Mouse (Mus musculus) hindbrain, embryonic 16.5 days (tissue): ENCODE measurements around the gene Gpt2. TPM values are rescaled to one million over a fixed set of nuclear protein-coding genes. Genes with fewer than 3 reads are reported as not detected.

ENCODE experiments used
- ATAC-seq: fragments of 200-750 bp; cut with Nextera tagmentation; 2 replicates; pipeline ENCODE4 v1.8.0; 2017; ENCODE audit warnings: moderate TSS enrichment, moderate library complexity
- H3K27ac ChIP-seq: fragments of 300-500 bp; sonication (generic); 2 replicates; pipeline ENCODE4 v1.5.1; 2014; ENCODE audit warnings: low read depth, mild to moderate bottlenecking, control low read depth, low read length, moderate library complexity
- H3K27me3 ChIP-seq: fragments of 300-500 bp; sonication (generic); replicated peaks from 2 replicates; pipeline ENCODE4 v1.6.1; 2014; ENCODE audit warnings: low read length; ENCODE audit not compliant: control insufficient read depth, insufficient read depth
- H3K36me3 ChIP-seq: fragments of 300-500 bp; sonication (generic); 2 replicates; pipeline ENCODE4 v1.6.1; 2014; ENCODE audit warnings: mild to moderate bottlenecking, low read length, moderate library complexity, mixed read lengths; ENCODE audit not compliant: control insufficient read depth, insufficient read depth
- H3K4me1 ChIP-seq: fragments of 300-500 bp; sonication (generic); 2 replicates; pipeline ENCODE4 v1.6.1; 2014; ENCODE audit warnings: low read depth, low read length; ENCODE audit not compliant: control insufficient read depth, insufficient read depth
- H3K4me2 ChIP-seq: fragments of 300-500 bp; sonication (generic); 2 replicates; pipeline ENCODE4 v1.6.1; 2014; ENCODE audit warnings: mild to moderate bottlenecking, low read length, control low read depth, moderate library complexity
- H3K4me3 ChIP-seq: fragments of 300-500 bp; sonication (generic); 2 replicates; pipeline ENCODE4 v1.5.1; 2014; ENCODE audit warnings: mild to moderate bottlenecking, low read length, control low read depth, moderate library complexity
- H3K9ac ChIP-seq: fragments of 300-500 bp; sonication (generic); 2 replicates; pipeline ENCODE4 v1.6.1; 2014; ENCODE audit warnings: low read depth, mild to moderate bottlenecking, control low read depth, low read length, moderate library complexity
- H3K9me3 ChIP-seq: fragments of 300-500 bp; sonication (generic); 2 replicates; pipeline ENCODE4 v1.6.1; 2014; ENCODE audit warnings: mild to moderate bottlenecking, low read length, moderate library complexity; ENCODE audit not compliant: control insufficient read depth
- WGBS: fragments of 180-500 bp; shearing (Covaris S2); extraction: QIAGEN DNeasy Blood & Tissue Kit; methylation state at CpG from one replicate; pipeline ENCODE4 v1.1.7; 2014; 5-methylcytosine and 5-hydroxymethylcytosine counted together
- polyA plus RNA-seq: library from polyadenylated mRNA; unstranded; fragments of >200 nt; fragmentation: Nextera tagmentation; extraction: Ambion mirVana; gene quantifications from 2 replicates; pipeline ENCODE4 v1.2.1, GENCODE M21; 2015

Gpt2 gene
- polyA plus RNA-seq, 1 experiment from 2014 or later = 62.2 TPM

DNA sequence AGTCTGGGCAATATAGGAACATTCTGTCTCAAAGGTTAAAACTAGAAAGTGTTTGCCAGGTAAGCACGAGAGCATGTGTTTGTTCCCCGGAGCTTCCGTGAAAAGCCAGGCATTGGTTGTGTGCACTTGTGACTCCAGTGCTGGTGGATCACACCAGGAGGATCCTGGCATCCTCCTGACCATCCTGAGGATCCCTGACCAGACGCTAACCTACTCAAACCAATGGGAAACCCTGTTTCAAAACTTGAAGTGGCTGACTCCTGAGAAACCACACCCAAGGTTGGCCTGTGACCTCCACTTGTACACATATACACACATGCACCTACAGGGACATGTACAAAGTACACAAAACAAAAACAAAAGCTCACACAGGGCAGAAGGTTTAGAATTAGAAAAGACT is 4.4 kb downstream of the Gpt2 start:
- no peaks in the 10 kb centered on the region for H3K27me3 ChIP-seq
- H3K27ac ChIP-seq = no peak overlapping the region
- H3K4me2 ChIP-seq = no peak overlapping the region
- no peak overlapping the region for H3K9ac ChIP-seq
- H3K9me3 ChIP-seq = no peaks in the 10 kb centered on the region
- H3K4me1 ChIP-seq = peaks cover 11% of the 10 kb centered on the region
- no peak for ATAC-seq
- H3K36me3 ChIP-seq = no peaks in the 10 kb centered on the region
- no peak overlapping the region for H3K4me3 ChIP-seq
- WGBS = 91% methylated on average over 4 of the region's 4 CpGs

DNA sequence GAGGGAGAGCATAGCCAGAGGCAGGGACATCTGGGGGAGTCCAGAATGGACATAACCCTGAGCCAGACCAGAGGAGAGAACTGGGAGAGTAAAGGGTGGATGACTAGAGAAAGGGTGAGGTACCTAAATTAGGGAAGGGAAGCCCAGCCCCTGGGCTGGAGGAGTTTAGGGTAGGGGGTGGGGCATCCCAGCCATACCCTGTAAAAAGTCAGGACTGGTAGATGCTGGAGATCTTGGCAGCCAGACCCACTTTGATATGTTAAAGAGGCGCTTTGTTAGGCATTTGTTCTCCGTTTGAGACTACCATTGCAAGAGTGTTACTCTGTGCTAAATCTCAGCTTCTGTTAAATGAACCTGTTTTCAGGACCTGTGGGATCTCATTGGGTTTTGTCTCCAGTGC is 6.2 kb downstream of the Gpt2 start:
- 13% methylated on average over 2 of the region's 2 CpGs for WGBS
- H3K9me3 ChIP-seq = no peaks in the 10 kb centered on the region
- H3K4me3 ChIP-seq = no peak overlapping the region
- no peaks in the 10 kb centered on the region for H3K27me3 ChIP-seq
- H3K36me3 ChIP-seq = peaks cover under 1% of the 10 kb centered on the region; the same call in 1 of the 2 replicates
- no peak for ATAC-seq
- H3K27ac ChIP-seq = no peak overlapping the region
- H3K4me2 ChIP-seq = no peak overlapping the region
- peaks cover 7% of the 10 kb centered on the region for H3K4me1 ChIP-seq
- no peak overlapping the region for H3K9ac ChIP-seq

DNA sequence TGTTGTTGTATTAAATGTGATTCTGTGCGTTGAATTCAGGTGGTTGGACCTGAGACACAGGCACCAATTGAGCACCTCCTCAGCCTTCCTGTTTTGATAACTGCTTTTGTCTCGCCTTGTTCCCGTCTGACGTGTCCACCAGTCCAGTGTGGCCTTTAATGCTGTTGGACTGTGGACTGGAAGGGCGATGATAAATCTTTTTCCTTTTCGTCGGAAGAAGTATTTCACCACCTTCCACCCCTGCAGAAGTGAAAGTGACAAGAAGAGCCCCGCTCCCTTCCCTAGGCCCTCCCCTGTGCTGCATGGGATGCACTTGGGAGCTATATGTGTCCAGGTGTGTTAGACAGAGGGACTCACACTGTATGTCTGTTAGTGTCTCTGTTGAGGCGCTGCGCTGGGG is 8.1 kb downstream of the Gpt2 start:
- Histone ChIP-seq H3K36me3 (peaks cover 13% of the 10 kb centered on the region), H3K4me2 (no peak overlapping the region), H3K27me3 (no peaks in the 10 kb centered on the region), H3K9ac (no peak overlapping the region), H3K4me3 (no peak overlapping the region), H3K4me1 (peaks cover 3% of the 10 kb centered on the region; the same call in 1 of the 2 replicates), H3K27ac (peak overlapping the region; percentile 57), H3K9me3 (no peaks in the 10 kb centered on the region)
- 82% methylated on average over 10 of the region's 10 CpGs for WGBS
- no peak for ATAC-seq

DNA sequence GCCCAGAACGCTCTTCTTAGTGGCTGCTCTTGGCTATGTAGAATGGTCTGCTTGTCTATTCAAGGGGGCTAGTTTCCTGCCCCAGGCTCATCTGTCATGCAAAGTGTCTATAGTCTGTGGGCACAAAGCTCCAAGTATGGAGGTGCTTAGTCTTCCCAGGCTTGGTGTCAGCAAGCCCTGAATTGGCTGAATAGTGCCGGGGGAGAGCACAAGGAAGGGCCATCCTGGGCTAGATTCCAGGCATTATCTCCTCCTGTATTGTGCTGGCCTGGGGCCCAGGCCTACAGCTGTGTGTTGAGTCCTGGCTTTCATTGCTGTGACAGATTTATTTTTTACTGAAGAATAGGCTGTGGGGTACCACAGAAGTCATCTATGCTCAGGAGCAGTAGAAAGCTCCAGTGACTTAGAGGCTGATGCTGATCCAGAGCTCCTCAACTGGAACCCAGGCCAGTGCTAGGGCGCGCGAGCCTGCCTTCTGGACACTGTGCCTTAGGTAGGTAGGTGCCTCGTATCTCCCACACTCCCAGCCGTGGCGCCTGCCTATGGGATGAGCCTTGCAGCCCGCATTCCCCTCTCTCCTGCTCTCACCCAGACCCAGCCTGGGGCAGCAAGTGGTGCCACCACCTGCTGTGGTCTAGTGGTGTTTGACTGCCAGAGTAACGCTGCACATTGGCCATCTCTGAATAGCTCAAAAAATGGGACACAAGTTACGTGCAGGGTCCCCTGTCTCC is 8.7 kb downstream of the Gpt2 start:
- Histone ChIP-seq H3K9me3 (no peaks in the 10 kb centered on the region), H3K4me3 (no peak overlapping the region), H3K4me2 (no peak overlapping the region), H3K27ac (peak overlapping the region; percentile 78), H3K9ac (no peak overlapping the region), H3K36me3 (peaks cover 19% of the 10 kb centered on the region), H3K27me3 (no peaks in the 10 kb centered on the region), H3K4me1 (peaks cover 3% of the 10 kb centered on the region; the same call in 1 of the 2 replicates)
- WGBS = 54% methylated on average over 11 of the region's 11 CpGs
- peak; percentile 96 for ATAC-seq

DNA sequence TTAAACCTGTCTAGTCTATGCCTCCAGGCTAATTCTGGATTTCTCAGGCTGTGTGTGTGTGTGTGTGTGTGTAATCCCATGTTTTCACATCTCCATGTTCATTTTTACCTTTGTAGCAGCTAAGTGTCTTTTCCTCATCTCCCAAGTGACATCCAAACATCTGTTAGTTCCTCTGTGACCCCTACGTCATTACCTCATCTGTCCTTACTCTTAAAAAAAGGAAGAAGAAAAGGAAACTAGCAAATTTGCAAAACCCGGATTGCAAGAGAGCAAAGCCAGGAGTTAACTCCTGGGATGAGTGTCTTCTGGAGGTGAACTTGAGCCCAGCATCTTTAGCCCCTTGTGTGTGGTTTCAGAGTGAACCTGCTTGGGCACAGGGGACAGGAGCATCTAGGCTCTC is 10.0 kb downstream of the Gpt2 start:
- peak overlapping the region; percentile 7; the same call in 1 of the 2 replicates for H3K27ac ChIP-seq
- 80% methylated on average over 2 of the region's 2 CpGs for WGBS
- no peak overlapping the region for H3K9ac ChIP-seq
- no peak overlapping the region for H3K4me2 ChIP-seq
- no peak for ATAC-seq
- no peak overlapping the region for H3K4me3 ChIP-seq
- no peaks in the 10 kb centered on the region for H3K27me3 ChIP-seq
- peaks cover 3% of the 10 kb centered on the region; the same call in 1 of the 2 replicates for H3K4me1 ChIP-seq
- no peaks in the 10 kb centered on the region for H3K9me3 ChIP-seq
- peaks cover 22% of the 10 kb centered on the region for H3K36me3 ChIP-seq

DNA sequence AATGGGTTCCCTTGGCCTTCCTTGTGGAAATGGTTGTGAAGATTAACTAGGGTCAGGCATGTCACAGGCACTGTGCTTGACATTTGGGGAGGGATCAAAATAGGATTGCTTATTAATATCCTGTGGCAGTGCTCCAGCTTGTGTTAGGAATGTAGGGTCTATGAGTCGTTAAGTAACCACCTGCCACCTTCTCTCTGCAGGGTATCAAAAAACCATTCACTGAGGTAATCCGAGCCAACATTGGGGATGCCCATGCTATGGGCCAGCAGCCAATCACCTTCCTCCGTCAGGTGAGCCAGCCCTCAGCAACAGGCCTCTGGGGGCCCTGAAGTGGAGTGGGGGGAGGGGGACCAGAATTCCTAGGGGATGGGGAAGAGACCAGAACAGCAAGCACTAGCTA is 10.7 kb downstream of the Gpt2 start:
- WGBS = 64% methylated on average over 3 of the region's 3 CpGs
- no peak overlapping the region for H3K9ac ChIP-seq
- ATAC-seq = no peak
- H3K4me3 ChIP-seq = no peak overlapping the region
- no peak overlapping the region for H3K4me2 ChIP-seq
- H3K4me1 ChIP-seq = peaks cover 3% of the 10 kb centered on the region; the same call in 1 of the 2 replicates
- no peaks in the 10 kb centered on the region for H3K27me3 ChIP-seq
- no peak overlapping the region for H3K27ac ChIP-seq
- no peaks in the 10 kb centered on the region for H3K9me3 ChIP-seq
- H3K36me3 ChIP-seq = peaks cover 22% of the 10 kb centered on the region

DNA sequence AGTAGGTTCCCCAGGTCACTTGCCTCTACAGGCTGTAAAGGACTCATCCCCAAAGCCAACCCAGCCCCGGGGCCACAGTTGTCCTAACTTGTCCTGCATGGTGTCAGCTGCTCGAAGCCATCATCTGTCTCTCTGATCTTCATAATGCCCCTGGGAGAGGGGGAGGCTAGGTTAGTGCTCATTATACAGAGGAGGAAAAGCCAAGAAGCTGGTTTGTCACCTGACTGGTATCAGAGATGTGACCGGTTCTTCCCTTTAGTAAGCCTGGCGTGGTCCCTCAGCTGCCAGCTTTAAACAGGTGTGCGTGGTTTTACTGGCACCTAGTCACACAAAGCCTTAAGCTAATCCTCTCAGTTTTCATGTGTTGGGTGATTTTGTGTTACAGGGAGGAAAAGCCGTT is 12.3 kb downstream of the Gpt2 start:
- H3K27ac ChIP-seq = no peak overlapping the region
- H3K4me1 ChIP-seq = peaks cover 3% of the 10 kb centered on the region; the same call in 1 of the 2 replicates
- peaks cover 24% of the 10 kb centered on the region for H3K36me3 ChIP-seq
- no peaks in the 10 kb centered on the region for H3K27me3 ChIP-seq
- H3K9ac ChIP-seq = no peak overlapping the region
- H3K4me3 ChIP-seq = no peak overlapping the region
- no peak overlapping the region for H3K4me2 ChIP-seq
- WGBS = 86% methylated on average over 6 of the region's 6 CpGs
- H3K9me3 ChIP-seq = no peaks in the 10 kb centered on the region
- no peak for ATAC-seq

DNA sequence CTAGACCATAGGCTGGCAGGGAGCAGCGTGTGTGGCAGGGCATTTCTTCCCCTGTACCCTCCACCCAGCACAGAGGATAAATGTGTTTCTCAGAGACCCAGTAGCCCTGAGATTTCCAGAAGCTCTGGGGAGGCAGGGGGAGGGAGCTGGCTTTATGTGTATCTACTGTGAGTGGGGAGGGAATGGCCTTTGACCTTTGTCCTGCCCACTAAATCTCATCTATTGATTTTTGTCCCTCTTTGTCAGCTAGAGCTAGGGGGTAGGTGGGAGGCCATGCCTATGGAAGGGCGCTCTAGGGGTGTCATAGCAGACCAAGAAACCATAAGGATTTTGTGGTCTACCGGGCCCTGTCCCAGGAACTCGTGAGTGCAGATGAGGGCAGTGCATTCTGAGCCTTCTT is 14.2 kb downstream of the Gpt2 start:
- Histone ChIP-seq H3K4me3 (no peak overlapping the region), H3K4me2 (no peak overlapping the region), H3K27ac (no peak overlapping the region), H3K36me3 (peaks cover 39% of the 10 kb centered on the region), H3K4me1 (no peaks in the 10 kb centered on the region; the same call in 1 of the 2 replicates), H3K27me3 (no peaks in the 10 kb centered on the region), H3K9me3 (no peaks in the 10 kb centered on the region), H3K9ac (no peak overlapping the region)
- ATAC-seq = no peak
- whole genome bisulfite sequencing = 83% methylated on average over 4 of the region's 4 CpGs

DNA sequence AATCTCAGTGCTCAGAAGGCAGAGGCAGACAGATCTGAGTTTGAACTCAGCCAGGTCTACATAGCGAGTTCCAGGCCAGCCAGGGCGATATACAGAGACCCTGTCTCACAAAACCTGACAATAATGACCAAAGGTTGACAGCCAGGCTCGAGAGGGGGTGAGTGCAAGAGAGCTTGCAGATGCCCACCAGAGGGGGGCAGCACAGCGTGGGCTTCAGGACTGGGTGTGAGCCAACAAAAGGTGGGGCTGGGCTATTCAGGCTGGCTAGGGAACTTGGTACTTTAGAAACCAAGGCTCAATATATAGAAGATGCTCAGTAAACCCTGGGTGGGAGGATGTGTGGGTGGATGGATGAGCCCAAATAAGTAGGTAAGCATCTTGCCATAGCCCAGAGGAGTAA is 16.3 kb downstream of the Gpt2 start:
- H3K9me3 ChIP-seq = no peaks in the 10 kb centered on the region
- H3K4me1 ChIP-seq = no peaks in the 10 kb centered on the region
- whole genome bisulfite sequencing = 82% methylated on average over 4 of the region's 4 CpGs
- no peak for ATAC-seq
- no peak overlapping the region for H3K27ac ChIP-seq
- H3K4me3 ChIP-seq = no peak overlapping the region
- H3K36me3 ChIP-seq = peaks cover 42% of the 10 kb centered on the region
- no peaks in the 10 kb centered on the region for H3K27me3 ChIP-seq
- no peak overlapping the region for H3K9ac ChIP-seq
- no peak overlapping the region for H3K4me2 ChIP-seq
